Mouse (Mus musculus): ENCODE measurements around the gene Ift140. TPM values are rescaled to one million over a fixed set of nuclear protein-coding genes. Genes with fewer than 3 reads are reported as not detected.

Ift140 gene
- polyA plus RNA-seq, 1 experiment from 2014 or later, result 17.3 TPM

DNA sequence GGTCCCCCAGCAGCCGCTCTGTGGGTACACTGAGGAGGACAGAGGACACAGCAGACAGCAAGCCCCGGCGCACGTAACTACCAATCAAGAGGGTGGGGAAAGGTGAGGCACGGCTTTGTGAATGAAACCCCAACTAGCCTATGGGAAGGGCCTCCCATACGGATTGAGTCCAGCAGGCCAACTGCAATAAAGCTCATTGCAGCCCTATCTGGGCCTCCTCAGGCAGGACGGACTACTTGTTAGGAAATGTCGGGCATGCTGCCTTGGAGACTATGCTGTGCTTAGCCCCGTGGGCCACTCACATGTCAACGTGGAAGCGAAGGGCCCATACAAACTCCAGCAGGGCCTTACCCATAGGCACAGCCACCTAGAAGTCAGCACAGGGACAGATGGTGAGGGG lies 85.5 kb downstream of the Ift140 start:
- DNase-seq (no peak), ATAC-seq (ENCODE audit: low FRiP score, low TSS enrichment) (no peak)
- Histone ChIP-seq H3K27me3 (ENCODE audit: control insufficient read depth, insufficient read depth, low read length) (no peaks in the 10 kb centered on the region), H3K4me3 (replicated peaks; ENCODE audit: low read depth, low read length) (no peak overlapping the region), H3K9ac (replicated peaks; ENCODE audit: low read length) (no peak overlapping the region), H3K36me3 (ENCODE audit: control insufficient read depth, insufficient read depth, low read length) (peaks cover 88% of the 10 kb centered on the region), H3K4me2 (ENCODE audit: low read length) (no peak overlapping the region), H3K4me1 (ENCODE audit: control insufficient read depth, insufficient read depth, low read length) (no peaks in the 10 kb centered on the region), H3K9me3 (ENCODE audit: control insufficient read depth, low read length) (no peaks in the 10 kb centered on the region), H3K27ac (replicated peaks; ENCODE audit: low read depth, low read length) (no peak overlapping the region)
- WGBS, result 96% methylated on average over 11 of the region's 11 CpGs

DNA sequence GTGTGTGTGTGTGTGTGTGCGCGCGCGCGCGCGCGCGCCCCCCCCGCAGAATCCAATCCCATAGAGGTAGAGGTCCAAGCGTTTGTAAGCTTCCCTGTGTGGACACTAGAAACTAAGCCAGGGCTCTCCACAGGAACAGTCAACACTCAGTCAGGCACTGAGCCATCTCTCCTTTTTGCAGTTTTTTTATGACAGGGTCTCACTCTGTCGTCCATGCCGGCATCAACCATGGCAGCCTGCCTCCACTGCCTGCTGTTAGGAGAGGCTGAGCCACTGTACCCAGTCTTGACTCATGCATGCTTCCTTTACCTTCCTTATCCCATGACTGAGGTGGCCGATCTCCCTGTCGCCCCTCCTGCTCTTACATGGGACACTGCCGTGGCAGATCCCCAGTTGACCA lies 91.9 kb downstream of the Ift140 start:
- DNase-seq, result no peak
- peaks cover 72% of the 10 kb centered on the region for H3K36me3 ChIP-seq (ENCODE audit: control insufficient read depth, insufficient read depth, low read length)
- H3K4me3 ChIP-seq (replicated peaks; ENCODE audit: low read depth, low read length), result no peak overlapping the region
- H3K4me2 ChIP-seq (ENCODE audit: low read length), result no peak overlapping the region
- no peaks in the 10 kb centered on the region for H3K9me3 ChIP-seq (ENCODE audit: control insufficient read depth, low read length)
- H3K27ac ChIP-seq (replicated peaks; ENCODE audit: low read depth, low read length), result no peak overlapping the region
- no peak for ATAC-seq (ENCODE audit: low FRiP score, low TSS enrichment)
- no peak overlapping the region for H3K9ac ChIP-seq (replicated peaks; ENCODE audit: low read length)
- H3K27me3 ChIP-seq (ENCODE audit: control insufficient read depth, insufficient read depth, low read length), result no peaks in the 10 kb centered on the region
- no peaks in the 10 kb centered on the region for H3K4me1 ChIP-seq (ENCODE audit: control insufficient read depth, insufficient read depth, low read length)
- 88% methylated on average over 16 of the region's 16 CpGs for WGBS

GRCm38 (mm10) chr17:25109578-25109977 lies 93.7 kb downstream of the Ift140 start:
- peaks cover 57% of the 10 kb centered on the region for H3K36me3 ChIP-seq (ENCODE audit: control insufficient read depth, insufficient read depth, low read length)
- no peaks in the 10 kb centered on the region for H3K27me3 ChIP-seq (ENCODE audit: control insufficient read depth, insufficient read depth, low read length)
- H3K4me2 ChIP-seq (ENCODE audit: low read length), result no peak overlapping the region
- no peaks in the 10 kb centered on the region for H3K9me3 ChIP-seq (ENCODE audit: control insufficient read depth, low read length)
- no peak overlapping the region for H3K4me3 ChIP-seq (replicated peaks; ENCODE audit: low read depth, low read length)
- no peak overlapping the region for H3K27ac ChIP-seq (replicated peaks; ENCODE audit: low read depth, low read length)
- no peak for ATAC-seq (ENCODE audit: low FRiP score, low TSS enrichment)
- peaks cover 1% of the 10 kb centered on the region for H3K4me1 ChIP-seq (ENCODE audit: control insufficient read depth, insufficient read depth, low read length)
- 83% methylated on average over 2 of the region's 2 CpGs for WGBS
- DNase-seq, result peak; percentile 57
- no peak overlapping the region for H3K9ac ChIP-seq (replicated peaks; ENCODE audit: low read length)

DNA sequence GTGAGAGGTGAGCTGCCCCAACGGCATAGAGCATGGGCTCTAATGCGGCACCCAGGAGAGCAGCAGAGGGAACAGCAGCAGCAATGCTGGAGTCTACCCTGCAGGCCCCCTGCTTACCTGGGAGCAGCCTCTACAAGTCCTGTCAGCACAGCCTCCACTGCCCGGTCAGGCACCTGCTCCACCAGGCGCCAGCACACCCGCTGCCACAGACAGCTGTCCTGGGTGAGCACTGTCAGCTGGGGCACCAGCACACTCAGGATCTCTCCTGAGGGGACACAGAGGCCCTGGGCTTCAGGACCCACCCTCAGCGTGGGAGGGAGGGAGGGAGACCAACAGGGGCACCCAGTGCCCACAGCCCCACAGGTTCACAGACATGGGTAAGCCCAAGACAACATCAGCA lies 94.7 kb downstream of the Ift140 start:
- H3K9ac ChIP-seq (replicated peaks; ENCODE audit: low read length), result no peak overlapping the region
- no peaks in the 10 kb centered on the region for H3K9me3 ChIP-seq (ENCODE audit: control insufficient read depth, low read length)
- ATAC-seq (ENCODE audit: low FRiP score, low TSS enrichment) (no peak), DNase-seq (no peak)
- 96% methylated on average over 6 of the region's 6 CpGs for WGBS
- H3K36me3 ChIP-seq (ENCODE audit: control insufficient read depth, insufficient read depth, low read length), result peaks cover 47% of the 10 kb centered on the region
- no peaks in the 10 kb centered on the region for H3K27me3 ChIP-seq (ENCODE audit: control insufficient read depth, insufficient read depth, low read length)
- no peak overlapping the region for H3K4me3 ChIP-seq (replicated peaks; ENCODE audit: low read depth, low read length)
- H3K27ac ChIP-seq (replicated peaks; ENCODE audit: low read depth, low read length), result no peak overlapping the region
- peaks cover 8% of the 10 kb centered on the region for H3K4me1 ChIP-seq (ENCODE audit: control insufficient read depth, insufficient read depth, low read length)
- no peak overlapping the region for H3K4me2 ChIP-seq (ENCODE audit: low read length)

DNA sequence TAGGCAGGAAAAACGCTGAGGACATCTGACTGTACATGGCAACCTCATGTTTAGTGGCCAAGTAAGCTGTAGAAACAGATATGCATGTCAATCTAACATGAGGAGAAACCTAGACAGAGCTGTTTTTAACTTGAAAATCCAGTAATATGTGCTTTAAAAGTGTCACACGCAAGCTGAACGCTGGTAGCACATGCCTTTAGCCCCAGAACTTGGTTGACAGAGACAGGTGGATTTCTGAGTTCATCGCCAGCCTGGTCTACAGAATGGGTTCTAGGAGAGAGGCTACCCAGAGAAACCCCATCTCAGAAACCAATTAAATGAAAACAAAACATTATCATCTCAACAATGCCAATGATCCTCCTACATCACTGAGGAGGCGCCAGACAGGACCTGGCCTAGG lies 95.3 kb downstream of the Ift140 start:
- no peak overlapping the region for H3K27ac ChIP-seq (replicated peaks; ENCODE audit: low read depth, low read length)
- H3K4me1 ChIP-seq (ENCODE audit: control insufficient read depth, insufficient read depth, low read length), result peaks cover 8% of the 10 kb centered on the region
- WGBS, result 94% methylated on average over 5 of the region's 5 CpGs
- no peak overlapping the region for H3K4me3 ChIP-seq (replicated peaks; ENCODE audit: low read depth, low read length)
- H3K36me3 ChIP-seq (ENCODE audit: control insufficient read depth, insufficient read depth, low read length), result peaks cover 41% of the 10 kb centered on the region
- H3K9me3 ChIP-seq (ENCODE audit: control insufficient read depth, low read length), result no peaks in the 10 kb centered on the region
- no peak overlapping the region for H3K4me2 ChIP-seq (ENCODE audit: low read length)
- no peak for ATAC-seq (ENCODE audit: low FRiP score, low TSS enrichment)
- H3K27me3 ChIP-seq (ENCODE audit: control insufficient read depth, insufficient read depth, low read length), result no peaks in the 10 kb centered on the region
- DNase-seq, result no peak
- H3K9ac ChIP-seq (replicated peaks; ENCODE audit: low read length), result no peak overlapping the region

DNA sequence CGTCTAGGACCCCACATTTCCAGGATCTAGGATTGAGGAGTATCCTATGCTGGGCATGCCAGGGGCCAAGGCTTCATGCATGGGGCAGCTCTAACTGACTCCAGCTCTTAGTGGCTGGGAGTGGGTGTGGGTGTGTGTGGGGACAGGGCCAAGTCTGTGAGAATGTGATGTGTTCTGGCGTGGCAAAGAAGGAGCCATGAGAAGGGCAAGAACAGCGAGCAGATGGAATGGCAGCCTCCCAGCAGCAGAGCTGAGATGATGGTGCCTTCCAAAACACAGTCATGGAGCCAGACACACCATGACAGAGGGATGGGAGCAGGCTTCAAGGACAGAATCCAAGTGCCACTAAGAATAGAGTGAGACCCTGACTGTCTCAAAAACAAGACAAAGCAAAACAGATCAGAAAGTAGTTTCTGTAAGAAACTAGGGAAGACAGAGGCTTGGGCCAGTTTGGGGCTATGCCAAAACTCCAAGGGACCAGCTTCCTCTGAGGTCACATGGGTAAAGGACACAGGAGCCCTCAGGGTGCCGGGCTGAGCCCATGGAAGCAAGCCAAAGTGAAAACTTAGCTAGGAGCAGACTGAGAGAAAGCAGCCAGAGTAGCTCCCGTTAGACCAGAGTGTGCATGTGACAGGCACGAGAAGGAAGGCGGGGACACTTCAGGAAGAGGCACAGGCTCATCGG lies 96.0 kb downstream of the Ift140 start:
- Histone ChIP-seq H3K36me3 (ENCODE audit: control insufficient read depth, insufficient read depth, low read length) (peaks cover 34% of the 10 kb centered on the region), H3K4me3 (replicated peaks; ENCODE audit: low read depth, low read length) (no peak overlapping the region), H3K27me3 (ENCODE audit: control insufficient read depth, insufficient read depth, low read length) (no peaks in the 10 kb centered on the region), H3K9ac (replicated peaks; ENCODE audit: low read length) (no peak overlapping the region), H3K27ac (replicated peaks; ENCODE audit: low read depth, low read length) (no peak overlapping the region), H3K4me2 (ENCODE audit: low read length) (no peak overlapping the region), H3K9me3 (ENCODE audit: control insufficient read depth, low read length) (no peaks in the 10 kb centered on the region), H3K4me1 (ENCODE audit: control insufficient read depth, insufficient read depth, low read length) (peaks cover 8% of the 10 kb centered on the region)
- DNase-seq, result no peak
- 89% methylated on average over 8 of the region's 8 CpGs for WGBS
- ATAC-seq (ENCODE audit: low FRiP score, low TSS enrichment), result no peak

GRCm38 (mm10) chr17:25112423-25112810 lies 96.5 kb downstream of the Ift140 start:
- no peak for ATAC-seq (ENCODE audit: low FRiP score, low TSS enrichment)
- 81% methylated on average over 3 of the region's 3 CpGs for WGBS
- H3K27me3 ChIP-seq (ENCODE audit: control insufficient read depth, insufficient read depth, low read length), result no peaks in the 10 kb centered on the region
- no peak for DNase-seq
- no peaks in the 10 kb centered on the region for H3K9me3 ChIP-seq (ENCODE audit: control insufficient read depth, low read length)
- H3K4me2 ChIP-seq (ENCODE audit: low read length), result no peak overlapping the region
- no peak overlapping the region for H3K9ac ChIP-seq (replicated peaks; ENCODE audit: low read length)
- H3K36me3 ChIP-seq (ENCODE audit: control insufficient read depth, insufficient read depth, low read length), result peaks cover 29% of the 10 kb centered on the region
- no peak overlapping the region for H3K27ac ChIP-seq (replicated peaks; ENCODE audit: low read depth, low read length)
- H3K4me3 ChIP-seq (replicated peaks; ENCODE audit: low read depth, low read length), result no peak overlapping the region
- H3K4me1 ChIP-seq (ENCODE audit: control insufficient read depth, insufficient read depth, low read length), result peaks cover 8% of the 10 kb centered on the region

DNA sequence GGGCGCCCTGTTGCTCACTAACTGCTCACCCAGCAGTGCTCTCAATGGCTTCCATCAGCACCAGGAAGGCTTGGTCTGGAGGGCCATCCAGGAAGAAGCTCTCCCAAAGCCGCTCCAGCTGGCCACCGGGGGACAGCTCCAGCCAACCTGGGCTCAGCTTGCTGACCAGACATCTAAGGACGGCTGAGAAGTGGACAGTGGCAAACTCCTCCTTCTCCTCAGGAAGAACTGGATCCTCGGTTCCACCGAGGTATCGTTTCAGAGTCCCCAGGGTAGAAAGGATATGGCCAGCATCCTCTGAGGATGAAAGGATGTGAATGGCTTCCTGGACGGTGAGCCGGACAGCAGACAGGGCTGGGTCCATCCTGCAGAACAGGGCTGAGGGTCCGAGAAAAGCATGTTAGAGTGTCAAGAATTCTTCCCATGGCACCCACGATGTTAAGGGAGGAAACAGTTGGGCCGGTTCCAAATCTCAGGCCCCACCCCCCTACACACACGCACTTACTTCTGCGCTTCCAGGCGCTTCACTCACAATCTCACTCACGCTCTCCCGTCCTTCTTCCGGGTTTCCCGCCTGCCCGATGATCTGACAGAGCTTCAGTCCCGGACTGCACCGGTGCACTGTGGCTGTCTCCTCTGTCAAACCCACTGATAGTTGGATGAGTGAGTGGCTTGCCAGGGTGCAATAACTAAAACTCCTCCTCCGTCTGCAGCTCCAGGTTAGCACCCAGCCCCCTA lies 99.2 kb downstream of the Ift140 start:
- ATAC-seq (ENCODE audit: low FRiP score, low TSS enrichment), result peak; percentile 64
- DNase-seq, result no peak
- Histone ChIP-seq H3K36me3 (ENCODE audit: control insufficient read depth, insufficient read depth, low read length) (peaks cover 11% of the 10 kb centered on the region), H3K9ac (replicated peaks; ENCODE audit: low read length) (peak overlapping the region; percentile 77), H3K4me1 (ENCODE audit: control insufficient read depth, insufficient read depth, low read length) (peaks cover 8% of the 10 kb centered on the region), H3K4me2 (ENCODE audit: low read length) (peak overlapping the region; percentile 99), H3K9me3 (ENCODE audit: control insufficient read depth, low read length) (no peaks in the 10 kb centered on the region), H3K27me3 (ENCODE audit: control insufficient read depth, insufficient read depth, low read length) (no peaks in the 10 kb centered on the region), H3K27ac (replicated peaks; ENCODE audit: low read depth, low read length) (peak overlapping the region; percentile 94), H3K4me3 (replicated peaks; ENCODE audit: low read depth, low read length) (peak overlapping the region; percentile 63)
- 16% methylated on average over 23 of the region's 23 CpGs for WGBS
